25 mouse cellular contexts compared by ENCODE assay signal in the genomic region with DNA sequence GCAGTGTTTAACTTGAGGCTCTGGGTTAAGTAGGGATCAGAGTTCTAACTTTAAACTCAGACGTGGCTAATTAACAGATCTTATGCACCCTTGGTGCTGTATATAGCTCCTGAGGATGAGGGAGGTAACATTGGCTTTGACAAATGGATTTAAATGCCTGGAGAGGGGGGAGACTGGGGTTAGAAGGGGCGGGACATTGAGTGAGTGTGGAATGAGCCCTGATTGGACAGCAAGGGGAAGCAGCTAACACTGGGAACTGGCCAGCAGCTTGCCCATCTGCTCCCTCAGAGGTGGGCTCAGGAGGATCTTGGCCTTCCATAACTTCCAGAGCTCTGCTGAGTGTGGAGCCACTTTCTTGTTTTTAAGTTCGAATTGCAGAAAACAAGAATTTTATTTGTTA.
DNase-seq lines count a peak whose midpoint lies in the region; ATAC-seq and TF ChIP-seq lines count a peak whose summit lies in the region.
"Had no signal": no experiment of that assay in that cellular context is flagged by ENCODE, and none has a peak within 500 bp of the region (broad histone marks: within the 10 kb centered on the region; RNA-seq: fewer than 3 reads in every experiment).

No protein-coding gene starts in this region.

- WGBS in embryonic facial prominence, embryonic 11.5 days, result 65% methylated on average over 3 of the region's 3 CpGs
- WGBS in embryonic facial prominence, embryonic 10.5 days, result 63% methylated on average over 3 of the region's 3 CpGs
- whole genome bisulfite sequencing in midbrain, postnatal 0 days, result 57% methylated on average over 3 of the region's 3 CpGs
- WGBS in midbrain, embryonic 13.5 days, result 57% methylated on average over 3 of the region's 3 CpGs

- no peaks in the 10 kb centered on the region for H3K36me3 ChIP-seq in embryonic facial prominence, embryonic 11.5 days (replicated peaks; ENCODE audit: control insufficient read depth, insufficient read depth, low read depth, low read length)
- H3K36me3 ChIP-seq in embryonic facial prominence, embryonic 10.5 days (replicated peaks), result peaks cover 87% of the 10 kb centered on the region
- H3K36me3 ChIP-seq in midbrain, postnatal 0 days (ENCODE audit: insufficient read depth, low read length), result peaks cover 51% of the 10 kb centered on the region
- H3K36me3 ChIP-seq in midbrain, embryonic 13.5 days, result peaks cover 71% of the 10 kb centered on the region

- TF ChIP-seq CTCF in midbrain, postnatal 0 days (IDR thresholded peaks at IDR 0.05), result no peak

- no peaks in the 10 kb centered on the region for H3K27me3 ChIP-seq in embryonic facial prominence, embryonic 11.5 days (ENCODE audit: control insufficient read depth, insufficient read depth, low read length)
- H3K27me3 ChIP-seq in embryonic facial prominence, embryonic 10.5 days (replicated peaks; ENCODE audit: low read depth, poor library complexity, severe bottlenecking), result no peaks in the 10 kb centered on the region
- no peaks in the 10 kb centered on the region for H3K27me3 ChIP-seq in midbrain, postnatal 0 days (ENCODE audit: insufficient read depth, low read length)
- no peaks in the 10 kb centered on the region for H3K27me3 ChIP-seq in midbrain, embryonic 13.5 days
- H3K27me3 ChIP-seq: embryonic facial prominence, embryonic 15.5 days; heart, embryonic 13.5 days; hindbrain, embryonic 13.5 days; limb, embryonic 12.5 days; midbrain, embryonic 12.5 days; neural tube, embryonic 13.5 days had no signal

- H3K9ac ChIP-seq in embryonic facial prominence, embryonic 11.5 days (replicated peaks; ENCODE audit: low read length), result no peak overlapping the region
- no peak overlapping the region for H3K9ac ChIP-seq in midbrain, postnatal 0 days (replicated peaks; ENCODE audit: low read length, poor library complexity, severe bottlenecking)
- H3K9ac ChIP-seq in midbrain, embryonic 13.5 days (replicated peaks), result no peak overlapping the region
- H3K9ac ChIP-seq: embryonic facial prominence, embryonic 15.5 days; heart, embryonic 13.5 days; hindbrain, embryonic 13.5 days; limb, embryonic 12.5 days; liver, postnatal 0 days; midbrain, embryonic 12.5 days; neural tube, embryonic 13.5 days had no signal

- intact Hi-C loops in gastrocnemius, postnatal 14 days (cut with DNase I; ENCODE audit: low total_unique reads), result no loop called here

- H3K4me1 ChIP-seq in embryonic facial prominence, embryonic 11.5 days (ENCODE audit: control insufficient read depth, insufficient read depth, low read length), result no peaks in the 10 kb centered on the region
- no peaks in the 10 kb centered on the region for H3K4me1 ChIP-seq in embryonic facial prominence, embryonic 10.5 days
- no peaks in the 10 kb centered on the region for H3K4me1 ChIP-seq in midbrain, postnatal 0 days (ENCODE audit: insufficient read depth, low read length)
- H3K4me1 ChIP-seq in midbrain, embryonic 13.5 days (replicated peaks), result no peaks in the 10 kb centered on the region
- H3K4me1 ChIP-seq: embryonic facial prominence, embryonic 15.5 days; heart, embryonic 13.5 days; limb, embryonic 12.5 days; midbrain, embryonic 12.5 days had no signal

- no peak overlapping the region for H3K27ac ChIP-seq in embryonic facial prominence, embryonic 11.5 days (replicated peaks; ENCODE audit: low read depth, low read length)
- no peak overlapping the region for H3K27ac ChIP-seq in embryonic facial prominence, embryonic 10.5 days (replicated peaks)
- H3K27ac ChIP-seq in midbrain, postnatal 0 days (ENCODE audit: low read depth, low read length), result no peak overlapping the region
- H3K27ac ChIP-seq in midbrain, embryonic 13.5 days, result no peak overlapping the region
- H3K27ac ChIP-seq: embryonic facial prominence, embryonic 15.5 days; heart, adult 2 months; heart, embryonic 13.5 days; hindbrain, embryonic 13.5 days; limb, embryonic 12.5 days; midbrain, embryonic 12.5 days; neural tube, embryonic 13.5 days had no signal

- no peak for ATAC-seq in embryonic facial prominence, embryonic 11.5 days (replicated peaks; ENCODE audit: insufficient number of reproducible peaks, low FRiP score, low TSS enrichment, low read depth)
- ATAC-seq in midbrain, postnatal 0 days (ENCODE audit: low FRiP score), result no peak
- ATAC-seq in midbrain, embryonic 13.5 days, result no peak
- ATAC-seq: forebrain, embryonic 16.5 days; liver, postnatal 0 days; lung, postnatal 0 days had no signal

- H3K4me3 ChIP-seq in embryonic facial prominence, embryonic 11.5 days (ENCODE audit: low read depth, low read length), result no peak overlapping the region
- no peak overlapping the region for H3K4me3 ChIP-seq in embryonic facial prominence, embryonic 10.5 days
- no peak overlapping the region for H3K4me3 ChIP-seq in midbrain, postnatal 0 days (ENCODE audit: low read depth, low read length)
- H3K4me3 ChIP-seq in midbrain, embryonic 13.5 days (replicated peaks), result no peak overlapping the region
- H3K4me3 ChIP-seq: embryonic facial prominence, embryonic 15.5 days; heart, adult 2 months; heart, embryonic 13.5 days; hindbrain, embryonic 13.5 days; limb, embryonic 12.5 days; midbrain, embryonic 12.5 days; neural tube, embryonic 13.5 days had no signal

- DNase-seq in embryonic facial prominence, embryonic 11.5 days (ENCODE audit: low spot score), result peak; percentile 18
- DNase-seq in embryonic facial prominence, embryonic 10.5 days (ENCODE audit: low spot score), result no peak
- DNase-seq in midbrain, postnatal 0 days (ENCODE audit: low spot score), result peak; percentile 49
- peak; percentile 41 for DNase-seq in embryo, embryonic 11 days
- DNase-seq in gastrocnemius, postnatal 14 days, result no peak
- no peak for DNase-seq in layer of hippocampus, adult 9-11 months
- DNase-seq: adrenal gland, adult 2 months; gastrocnemius, postnatal 25 days; heart, adult 2 months; heart, postnatal 14 days; kidney, adult 2 months; kidney, postnatal 10 days; liver, postnatal 0 days; thymus, adult 2 months; thymus, postnatal 4 days had no signal

- H3K9me3 ChIP-seq in embryonic facial prominence, embryonic 11.5 days (replicated peaks; ENCODE audit: control insufficient read depth, low read length), result no peaks in the 10 kb centered on the region
- no peaks in the 10 kb centered on the region for H3K9me3 ChIP-seq in embryonic facial prominence, embryonic 10.5 days
- H3K9me3 ChIP-seq in midbrain, postnatal 0 days (ENCODE audit: low read length), result no peaks in the 10 kb centered on the region
- H3K9me3 ChIP-seq in midbrain, embryonic 13.5 days, result no peaks in the 10 kb centered on the region
- H3K9me3 ChIP-seq: embryonic facial prominence, embryonic 15.5 days; heart, embryonic 13.5 days; hindbrain, embryonic 13.5 days; limb, embryonic 12.5 days; midbrain, embryonic 12.5 days; neural tube, embryonic 13.5 days had no signal

- no peak overlapping the region for H3K4me2 ChIP-seq in embryonic facial prominence, embryonic 11.5 days (ENCODE audit: low read depth, low read length)
- H3K4me2 ChIP-seq in midbrain, postnatal 0 days (ENCODE audit: low read depth, low read length, poor library complexity, severe bottlenecking), result no peak overlapping the region
- no peak overlapping the region for H3K4me2 ChIP-seq in midbrain, embryonic 13.5 days (replicated peaks)
- H3K4me2 ChIP-seq: embryonic facial prominence, embryonic 15.5 days; heart, embryonic 13.5 days; hindbrain, embryonic 13.5 days; limb, embryonic 12.5 days; liver, embryonic 11.5 days; midbrain, embryonic 12.5 days; neural tube, embryonic 13.5 days had no signal

Comparison
In these comparisons a context has a peak if more than half of its experiments do, and no peak if none do; other contexts are left out.
1. DNase-seq: peak in embryonic facial prominence, embryonic 11.5 days (single experiment), midbrain, postnatal 0 days (single experiment) and embryo, embryonic 11 days (single experiment); none in embryonic facial prominence, embryonic 10.5 days (single experiment), gastrocnemius, postnatal 14 days (single experiment) and layer of hippocampus, adult 9-11 months (single experiment).